Mouse (Mus musculus) olfactory bulb, adult 2 months (tissue): ENCODE results near the gene Plvap. TPM values are rescaled to one million over a fixed set of nuclear protein-coding genes. Genes with fewer than 3 reads are reported as not detected.
"Not testable (repeated sequence)": the region's sequence is repeated elsewhere in the genome, so short reads cannot be mapped to it uniquely, and the experiment has no call there.

Experiments used
- H3K27ac ChIP-seq: fragments of 200-500 bp; 2 replicates; pipeline ENCODE4 v1.5.1; 2012; ENCODE audit warnings: low read depth, low read length; ENCODE audit not compliant: insufficient read depth
- H3K4me1 ChIP-seq: fragments of 200-500 bp; 2 replicates; pipeline ENCODE4 v1.6.1; 2012; ENCODE audit warnings: low read length; ENCODE audit not compliant: control insufficient read depth, insufficient read depth
- H3K4me3 ChIP-seq: fragments of 200-500 bp; 2 replicates; pipeline ENCODE4 v1.5.1; 2012; ENCODE audit warnings: mild to moderate bottlenecking, low read depth, low read length, moderate library complexity; ENCODE audit not compliant: insufficient read depth
- CTCF ChIP-seq: fragments of 200-500 bp; IDR thresholded peaks from 2 replicates; pipeline ENCODE4 v1.5.1; 2012; ENCODE audit warnings: low read depth, mild to moderate bottlenecking, low read length, moderate library complexity; ENCODE audit not compliant: insufficient read depth
- POLR2A ChIP-seq: fragments of 200-500 bp; IDR thresholded peaks from 2 replicates; pipeline ENCODE4 v1.6.1; 2012; ENCODE audit warnings: mild to moderate bottlenecking, low read depth, low read length, moderate library complexity; ENCODE audit not compliant: insufficient read depth
- WGBS: fragments of 180-500 bp; shearing (Covaris S2); methylation state at CpG from one replicate; pipeline ENCODE4 v1.1.7; 2018; 5-methylcytosine and 5-hydroxymethylcytosine counted together
- polyA plus RNA-seq: library from polyadenylated mRNA; stranded (reverse); fragments of >200 nt; gene quantifications from 2 replicates; pipeline ENCODE4 v1.2.4, GENCODE M21; 2012; ENCODE audit warnings: low replicate concordance; ENCODE audit not compliant: missing spikeins, insufficient read depth, insufficient read length

The Plvap gene
- polyA plus RNA-seq, 1 experiment = not detected

GRCm38 (mm10) chr8:71547590-71547989 is 36.0 kb upstream of the Plvap start:
- 82% methylated on average over 7 of the region's 7 CpGs for WGBS
- no peak overlapping the region for H3K27ac ChIP-seq
- peaks cover 10% of the 10 kb centered on the region for H3K4me1 ChIP-seq
- no peak overlapping the region for H3K4me3 ChIP-seq
- TF ChIP-seq POLR2A = no peak
- TF ChIP-seq CTCF = no peak

- Histone ChIP-seq H3K4me3 (no peak overlapping the region), H3K4me1 (peaks cover 10% of the 10 kb centered on the region), H3K27ac (no peak overlapping the region)
- no peak for TF ChIP-seq POLR2A
- 89% methylated on average over 11 of the region's 11 CpGs for WGBS
These were observed 33.5 kb upstream of the Plvap start for GRCm38 (mm10) chr8:71545053-71545452.

- H3K4me1 ChIP-seq = peaks cover 10% of the 10 kb centered on the region
- 87% methylated on average over 9 of the region's 9 CpGs for WGBS
- H3K4me3 ChIP-seq = peak overlapping the region; percentile 85; the same call in 1 of the 2 replicates
- H3K27ac ChIP-seq = no peak overlapping the region
- TF ChIP-seq CTCF (no peak), POLR2A (no peak)
These were observed 32.2 kb upstream of the Plvap start for GRCm38 (mm10) chr8:71543755-71544154.

DNA sequence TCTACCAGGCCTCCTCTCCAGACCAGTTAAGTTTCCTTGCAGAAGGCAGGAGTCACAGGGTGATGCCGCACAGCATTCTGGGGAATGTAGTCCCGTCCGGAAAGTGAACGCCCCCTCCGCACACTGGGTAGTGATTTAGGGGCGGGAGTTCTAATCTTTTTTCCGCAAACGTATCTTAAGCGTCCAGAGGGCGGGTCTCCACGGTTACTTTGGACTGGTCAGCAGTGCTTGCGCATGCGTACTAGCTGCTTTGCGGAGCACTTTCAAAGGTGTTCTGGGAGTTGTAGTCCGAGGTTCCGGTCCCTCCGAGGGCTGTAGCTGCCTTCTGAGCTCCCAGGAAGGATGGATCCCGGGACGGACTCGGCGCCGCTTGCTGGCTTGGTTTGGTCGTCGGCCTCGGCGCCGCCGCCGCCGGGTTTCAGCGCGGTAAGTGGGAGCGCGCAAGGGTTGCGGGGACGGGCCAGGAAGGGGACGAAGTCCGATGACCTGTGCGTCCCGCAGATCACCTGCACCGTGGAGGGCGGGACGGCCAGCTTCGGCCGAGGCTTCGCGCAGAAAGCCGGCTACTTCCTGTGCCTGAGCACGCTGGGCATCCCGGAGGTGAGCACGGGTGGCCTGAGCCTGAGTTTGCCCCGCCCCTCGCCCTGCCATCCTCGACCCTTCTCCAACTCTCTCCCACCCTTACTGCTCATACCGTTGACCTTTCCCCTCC is 31.2 kb upstream of the Plvap start, which contains the start of gene Mvb12a:
Mvb12a (plus strand) TSS at position 291 of the 712 bp plus-strand sequence.
- Histone ChIP-seq H3K27ac (0 out of 2 replicates have a peak within 1 kb of the TSS, but pooled peaks have one; percentile 23), H3K4me3 (peak within 1 kb of the TSS; percentile 85), H3K4me1 (peaks cover 10% of the 10 kb centered on the region)
- TF ChIP-seq CTCF (no peak), POLR2A (0 out of 2 replicates have a peak, but pooled peaks have one; percentile 23)
- under 1% methylated on average over 54 of the region's 55 CpGs for WGBS

DNA sequence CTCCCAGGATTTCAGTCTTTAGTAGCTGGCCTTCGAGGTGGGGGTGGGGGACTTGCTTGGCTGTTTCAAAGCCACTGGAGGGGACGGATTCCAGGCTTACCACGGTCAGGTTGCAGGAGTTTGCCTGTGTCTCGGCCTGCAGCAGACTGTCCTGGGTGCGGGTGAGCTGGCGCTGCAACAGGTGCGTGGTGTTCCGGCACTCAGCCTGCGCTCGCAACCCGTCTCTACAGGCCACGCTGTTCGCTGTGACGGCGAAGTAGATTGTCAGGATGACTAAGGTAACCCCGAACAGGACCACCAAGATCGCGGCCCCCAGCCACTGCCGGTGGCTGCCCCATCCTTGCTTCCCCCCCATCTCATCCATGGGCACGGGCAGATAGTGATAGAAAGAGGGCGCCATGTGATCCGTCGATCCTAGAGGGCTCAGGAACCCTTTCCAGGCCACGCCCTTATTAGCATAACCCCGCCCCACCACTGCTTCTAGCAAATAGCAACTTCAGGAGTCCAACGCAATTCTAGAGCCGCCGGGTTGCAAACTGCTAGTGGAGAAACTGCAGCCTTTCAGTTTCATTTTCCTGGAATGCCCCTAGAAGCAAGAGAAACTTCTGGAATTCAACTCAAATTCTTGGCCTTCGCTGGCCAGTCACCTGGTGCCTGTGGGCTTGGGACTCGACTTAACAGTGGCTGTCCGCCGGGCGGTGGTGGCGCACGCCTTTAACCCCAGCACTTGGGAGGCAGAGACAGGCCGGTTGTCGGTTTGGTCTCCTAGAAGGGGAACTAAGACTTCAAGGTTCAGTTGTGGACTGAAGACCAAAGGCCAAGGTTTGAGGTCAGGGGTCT is 25.7 kb upstream of the Plvap start, which contains the start of gene Bst2:
Bst2 (minus strand) TSS at position 429 of the 840 bp plus-strand sequence.
- no peak within 1 kb of the TSS for H3K27ac ChIP-seq

GRCm38 (mm10) chr8:71535663-71536062 is 24.1 kb upstream of the Plvap start:
- no peak overlapping the region for H3K4me3 ChIP-seq
- 79% methylated on average over 5 of the region's 5 CpGs for WGBS
- H3K27ac ChIP-seq = no peak overlapping the region
- H3K4me1 ChIP-seq = peaks cover 10% of the 10 kb centered on the region
- TF ChIP-seq CTCF (no peak), POLR2A (no peak)

More for the DNA sequence above, 25.7 kb upstream of the Plvap start, which contains the start of gene Bst2:
- 7% methylated on average over 37 of the region's 37 CpGs for whole genome bisulfite sequencing
- peaks cover 10% of the 10 kb centered on the region for H3K4me1 ChIP-seq
- H3K4me3 ChIP-seq = peak within 1 kb of the TSS; percentile 46
- TF ChIP-seq POLR2A (no peak), CTCF (no peak)

DNA sequence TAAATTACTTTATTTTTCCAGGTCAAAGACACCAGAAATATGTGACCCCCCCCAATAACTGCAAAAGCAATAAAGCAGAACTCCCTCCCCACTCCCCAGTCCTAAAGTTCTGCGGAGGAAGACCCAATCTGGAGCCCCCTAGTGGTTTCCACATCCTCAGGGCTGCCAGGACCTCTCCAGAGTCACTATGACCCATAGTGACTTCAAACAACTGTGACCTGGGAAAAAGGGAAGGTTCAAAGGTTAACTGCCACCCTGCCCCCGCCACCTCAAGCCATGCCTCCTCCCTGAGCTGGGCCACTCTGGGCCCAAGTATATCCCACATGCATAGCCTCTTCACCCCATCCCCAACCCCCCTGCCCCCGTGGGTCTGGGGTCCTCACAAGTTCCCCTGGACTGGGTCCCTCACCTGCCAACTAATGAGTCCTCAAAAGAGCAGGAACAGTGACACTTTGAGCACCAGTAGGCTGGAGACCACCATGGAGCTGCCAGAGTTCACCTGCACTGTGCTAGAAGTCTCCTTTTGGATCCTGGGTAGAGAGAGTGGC is 22.8 kb upstream of the Plvap start:
- no peak overlapping the region for H3K27ac ChIP-seq
- H3K4me1 ChIP-seq = peaks cover 10% of the 10 kb centered on the region
- TF ChIP-seq POLR2A (no peak), CTCF (no peak)
- 46% methylated on average over 3 of the region's 3 CpGs for WGBS
- H3K4me3 ChIP-seq = no peak overlapping the region

DNA sequence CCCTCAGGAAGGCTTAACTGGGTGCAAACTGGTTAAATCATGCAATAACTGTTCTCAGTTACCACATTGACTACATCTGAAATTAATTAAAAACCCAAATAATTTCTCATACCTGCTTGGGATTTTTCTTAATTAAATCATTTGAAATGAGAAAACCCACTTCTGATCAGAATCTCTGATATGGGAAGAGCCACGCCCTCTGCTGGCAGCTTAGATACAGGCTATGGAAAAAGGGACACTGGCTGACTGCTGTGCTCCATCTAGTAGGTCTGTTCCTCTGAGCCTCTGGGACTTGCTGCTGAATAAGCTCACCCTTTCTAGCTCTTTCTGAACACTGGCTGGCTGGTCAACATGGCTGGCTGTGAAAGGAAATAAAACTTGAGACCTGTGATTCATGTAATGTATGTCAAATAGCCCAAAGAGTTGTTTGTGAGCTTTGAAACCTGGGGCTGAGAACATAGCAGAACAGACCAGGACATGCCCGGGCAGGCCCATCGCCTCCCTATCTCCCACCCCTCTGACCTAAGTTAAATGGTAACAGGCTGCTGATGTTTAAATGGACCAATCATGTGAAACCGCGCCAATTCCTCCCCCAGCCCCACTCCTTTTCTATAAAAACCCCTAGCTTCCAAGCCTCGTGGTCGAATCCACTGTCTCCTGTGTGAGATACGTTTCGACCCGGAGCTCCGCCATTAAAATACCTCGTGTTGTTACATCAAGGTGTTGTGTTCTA is 19.3 kb upstream of the Plvap start:
- 72% methylated on average over 8 of the region's 12 CpGs for WGBS
- H3K4me1 ChIP-seq, H3K27ac ChIP-seq, H3K4me3 ChIP-seq: not testable (repeated sequence)
